Mouse (Mus musculus) hindbrain, embryonic 10.5 days (tissue): ENCODE measurements at regions not wholly inside any gene's neighbourhood (a gene's known extent, or its start where the extent isn't known, plus 50 kb on each side); places are given as distances from the start of the nearest gene placed in this dataset.
"Not testable (repeated sequence)": the region's sequence is repeated elsewhere in the genome, so short reads cannot be mapped to it uniquely, and the experiment has no call there.

Experiments used
- DNase-seq: peaks from one replicate; pipeline ENCODE4 v3.0.0-alpha.2; 2017; ENCODE audit warnings: low spot score
- H3K27ac ChIP-seq: fragments of 300-500 bp; sonication (generic); 2 replicates; pipeline ENCODE4 v1.5.1; 2016; ENCODE audit warnings: mild to moderate bottlenecking, moderate library complexity
- H3K27me3 ChIP-seq: fragments of 300-500 bp; sonication (generic); 2 replicates; pipeline ENCODE4 v1.6.1; 2016; ENCODE audit warnings: mild to moderate bottlenecking; ENCODE audit not compliant: poor library complexity, insufficient read depth, severe bottlenecking
- H3K36me3 ChIP-seq: fragments of 300-500 bp; sonication (generic); 2 replicates; pipeline ENCODE4 v1.6.1; 2016; ENCODE audit warnings: mild to moderate bottlenecking, moderate library complexity
- H3K4me1 ChIP-seq: fragments of 300-500 bp; sonication (generic); replicated peaks from 2 replicates; pipeline ENCODE4 v1.6.1; 2016; ENCODE audit warnings: mild to moderate bottlenecking
- H3K4me3 ChIP-seq: fragments of 300-500 bp; sonication (generic); 2 replicates; pipeline ENCODE4 v1.5.1; 2016; ENCODE audit warnings: mild to moderate bottlenecking, moderate library complexity
- H3K9me3 ChIP-seq: fragments of 300-500 bp; sonication (generic); 2 replicates; pipeline ENCODE4 v1.6.1; 2016; ENCODE audit warnings: mild to moderate bottlenecking, moderate library complexity
- WGBS: fragments of 180-500 bp; shearing (Covaris S2); methylation state at CpG from one replicate; pipeline ENCODE4 v1.1.7; 2016; 5-methylcytosine and 5-hydroxymethylcytosine counted together

DNA sequence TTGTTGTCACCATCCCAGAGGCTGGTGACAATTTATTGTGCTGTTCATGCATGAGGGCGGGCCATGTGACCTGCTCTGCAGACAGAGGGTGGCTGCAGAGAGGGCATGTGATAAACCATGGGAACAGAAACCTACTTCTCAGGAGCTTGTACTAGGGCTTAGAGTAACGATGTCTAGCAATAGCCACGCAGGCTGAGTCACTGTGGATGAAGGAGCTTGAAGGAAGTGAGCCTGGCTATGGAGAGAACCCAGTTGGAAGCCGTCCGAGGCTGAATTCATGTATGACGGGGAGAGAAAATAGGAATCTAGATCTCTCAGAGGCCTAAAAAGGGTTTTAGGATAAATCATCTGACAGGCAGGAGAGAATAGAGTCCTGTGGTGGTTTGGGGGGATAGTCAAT is 988.0 kb downstream of the 4930447A16Rik start:
- no peak overlapping the region for H3K4me3 ChIP-seq
- no peak for DNase-seq
- H3K27me3 ChIP-seq, result no peaks in the 10 kb centered on the region
- 0 out of 2 replicates have a peak, but pooled peaks cover 5% of the 10 kb centered on the region for H3K4me1 ChIP-seq
- no peaks in the 10 kb centered on the region for H3K36me3 ChIP-seq
- WGBS, result 90% methylated on average over 6 of the region's 6 CpGs
- H3K9me3 ChIP-seq, result no peaks in the 10 kb centered on the region
- H3K27ac ChIP-seq, result no peak overlapping the region

DNA sequence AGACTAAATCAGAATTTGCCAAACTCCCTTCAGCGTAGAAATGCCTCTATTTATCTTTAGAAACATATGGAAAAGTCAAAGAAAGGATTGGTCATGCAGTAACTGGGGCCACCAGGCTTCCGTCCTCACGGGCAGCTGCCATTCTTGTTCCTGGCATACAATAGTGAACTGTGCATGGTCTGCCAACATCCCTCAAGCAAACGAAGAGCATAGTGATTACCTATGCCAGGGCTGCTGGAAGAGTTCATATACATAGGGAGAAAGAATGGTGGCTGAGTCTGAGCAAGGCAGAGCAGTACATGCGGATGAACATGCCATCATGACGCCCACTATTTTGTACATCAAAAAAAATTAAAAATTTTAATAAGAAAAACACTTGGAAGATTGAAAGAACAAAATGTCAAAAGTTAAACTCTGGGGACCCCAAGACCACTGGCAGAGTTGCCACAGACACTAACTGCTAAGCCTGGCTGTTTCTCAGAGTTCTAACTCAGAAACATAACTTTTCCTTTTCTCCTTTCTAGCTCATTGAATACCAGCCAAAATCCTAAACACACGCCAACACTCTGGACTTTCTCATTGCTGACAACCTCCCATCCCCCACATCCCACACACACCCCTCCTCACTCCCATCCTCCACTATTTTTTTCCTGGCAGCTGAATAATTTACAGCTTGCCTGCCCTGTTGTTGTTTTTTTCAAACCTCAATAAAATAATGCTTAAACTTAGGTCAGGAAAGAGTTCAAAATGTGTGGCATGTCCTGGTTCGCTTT is 989.1 kb downstream of the 4930447A16Rik start:
- no peak for DNase-seq
- Histone ChIP-seq H3K27me3 (no peaks in the 10 kb centered on the region), H3K27ac (no peak overlapping the region), H3K4me1 (0 out of 2 replicates have a peak, but pooled peaks cover 5% of the 10 kb centered on the region), H3K4me3 (no peak overlapping the region), H3K36me3 (no peaks in the 10 kb centered on the region), H3K9me3 (no peaks in the 10 kb centered on the region)
- WGBS, result 85% methylated on average over 8 of the region's 8 CpGs

DNA sequence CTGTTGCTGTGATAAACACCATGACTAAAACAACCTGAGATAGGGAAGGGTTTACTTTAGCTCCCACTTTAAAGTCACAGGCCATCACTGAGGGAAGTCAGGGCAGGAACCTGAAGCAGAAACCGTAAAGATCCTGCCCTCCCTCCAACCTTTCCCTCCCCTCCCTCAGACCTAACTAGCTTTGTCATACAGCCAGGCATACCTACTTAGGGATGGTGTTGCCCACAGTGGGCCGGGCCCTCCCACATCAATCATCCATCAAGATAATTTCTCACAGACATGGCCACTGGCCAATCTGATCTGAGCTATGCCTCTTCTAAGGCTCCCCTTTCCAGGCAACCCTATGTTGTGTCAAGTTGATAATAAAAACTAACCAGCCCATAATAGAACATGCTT is 989.7 kb downstream of the 4930447A16Rik start:
- Histone ChIP-seq H3K27ac (no peak overlapping the region), H3K9me3 (no peaks in the 10 kb centered on the region), H3K36me3 (no peaks in the 10 kb centered on the region), H3K4me3 (no peak overlapping the region), H3K27me3 (no peaks in the 10 kb centered on the region), H3K4me1 (0 out of 2 replicates have a peak, but pooled peaks cover 6% of the 10 kb centered on the region)
- WGBS, result 74% methylated on average over 2 of the region's 2 CpGs
- DNase-seq, result no peak

DNA sequence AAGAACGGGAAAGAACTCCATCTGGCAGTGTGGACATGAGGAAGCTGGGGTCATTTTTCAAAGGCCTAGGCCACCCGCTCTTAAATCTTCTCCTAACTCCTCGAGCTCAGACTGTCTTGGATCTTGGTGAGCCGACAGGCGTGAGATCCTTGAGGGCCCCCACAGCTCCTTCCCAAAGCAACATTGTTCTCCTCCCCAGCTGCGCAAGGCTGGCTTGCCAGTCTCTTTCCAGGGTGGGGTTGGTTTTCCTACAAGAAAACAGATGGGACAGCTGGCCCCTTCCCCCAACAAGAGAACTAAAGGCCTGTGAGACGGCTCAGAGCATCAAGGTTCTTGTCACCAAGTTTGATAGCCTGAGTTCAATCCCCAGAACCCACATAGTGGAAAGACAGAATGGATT is 994.3 kb downstream of the 4930447A16Rik start:
- Histone ChIP-seq H3K4me3 (no peak overlapping the region), H3K27ac (no peak overlapping the region), H3K4me1 (peaks cover 13% of the 10 kb centered on the region), H3K36me3 (no peaks in the 10 kb centered on the region), H3K27me3 (no peaks in the 10 kb centered on the region), H3K9me3 (no peaks in the 10 kb centered on the region)
- no peak for DNase-seq
- 71% methylated on average over 7 of the region's 7 CpGs for WGBS

DNA sequence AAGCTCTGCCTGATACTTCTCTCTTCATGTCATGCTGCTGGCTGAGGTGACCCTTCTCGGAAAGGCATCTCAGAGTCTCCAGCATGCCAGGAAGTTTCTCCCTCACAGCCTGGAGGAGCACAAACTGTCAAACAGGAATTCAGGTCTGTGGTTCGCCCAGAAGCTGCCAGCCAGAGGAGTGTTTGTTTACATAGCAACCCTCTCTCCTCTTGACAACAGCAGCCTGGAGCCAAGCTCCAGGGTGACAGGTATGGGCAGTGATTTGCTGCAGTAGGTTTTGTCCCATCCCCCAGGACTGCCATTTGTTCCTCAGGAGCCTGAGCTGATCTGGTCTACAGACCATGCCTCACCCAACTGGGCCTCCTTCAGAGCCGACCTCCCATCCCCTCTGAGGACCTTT is 995.4 kb downstream of the 4930447A16Rik start:
- Histone ChIP-seq H3K27me3 (no peaks in the 10 kb centered on the region), H3K9me3 (no peaks in the 10 kb centered on the region), H3K4me1 (peaks cover 13% of the 10 kb centered on the region), H3K36me3 (no peaks in the 10 kb centered on the region), H3K4me3 (no peak overlapping the region), H3K27ac (no peak overlapping the region)
- 44% methylated on average over 3 of the region's 3 CpGs for WGBS
- no peak for DNase-seq

DNA sequence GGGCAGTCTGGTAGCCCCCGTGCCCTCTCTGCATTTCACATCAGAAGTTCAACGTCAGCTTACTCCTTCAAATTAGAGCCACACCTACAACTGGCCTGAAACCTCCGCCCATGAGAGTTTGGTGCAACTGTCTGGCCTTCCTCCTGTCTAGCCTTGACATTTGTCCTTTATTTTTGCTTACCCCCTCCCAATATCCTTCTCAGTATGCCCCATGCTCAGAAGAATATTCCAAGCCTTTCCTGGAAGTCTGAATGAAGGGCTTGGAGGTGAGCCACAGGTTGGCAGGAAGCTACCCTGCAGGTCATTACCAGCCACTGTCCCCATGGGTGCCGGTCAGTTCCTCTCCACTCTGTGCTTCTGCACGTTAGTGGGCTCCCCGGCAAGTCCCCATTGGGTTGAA is 997.4 kb downstream of the 4930447A16Rik start:
- H3K27ac ChIP-seq, result no peak overlapping the region
- DNase-seq, result no peak
- H3K27me3 ChIP-seq, result no peaks in the 10 kb centered on the region
- no peaks in the 10 kb centered on the region for H3K9me3 ChIP-seq
- 83% methylated on average over 6 of the region's 6 CpGs for WGBS
- H3K36me3 ChIP-seq, result no peaks in the 10 kb centered on the region
- no peak overlapping the region for H3K4me3 ChIP-seq
- H3K4me1 ChIP-seq, result peaks cover 13% of the 10 kb centered on the region

DNA sequence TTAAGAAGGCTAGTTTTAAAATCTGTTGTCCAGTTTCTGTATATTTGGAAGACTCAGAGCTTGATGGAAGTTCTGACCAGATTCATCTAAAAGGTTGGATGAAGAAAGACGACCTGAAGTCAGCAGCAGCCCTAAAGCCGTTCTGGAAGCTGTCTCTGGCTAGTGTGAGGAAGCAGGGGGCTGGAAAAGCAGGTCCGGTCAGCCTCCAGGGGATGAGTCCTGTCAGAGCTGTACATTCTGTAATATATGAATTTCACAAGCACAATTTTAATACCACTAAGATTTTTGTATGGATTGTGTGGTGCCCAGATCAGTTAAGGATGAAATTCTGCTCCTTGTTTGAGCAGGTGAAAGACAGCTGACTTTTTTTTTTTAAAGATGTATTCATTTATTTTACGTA is 1000.2 kb downstream of the 4930447A16Rik start:
- Histone ChIP-seq H3K9me3 (no peaks in the 10 kb centered on the region), H3K4me3 (no peak overlapping the region), H3K27ac (no peak overlapping the region), H3K4me1 (peaks cover 7% of the 10 kb centered on the region), H3K36me3 (no peaks in the 10 kb centered on the region), H3K27me3 (no peaks in the 10 kb centered on the region)
- no peak for DNase-seq
- WGBS, result 80% methylated on average over 4 of the region's 4 CpGs

DNA sequence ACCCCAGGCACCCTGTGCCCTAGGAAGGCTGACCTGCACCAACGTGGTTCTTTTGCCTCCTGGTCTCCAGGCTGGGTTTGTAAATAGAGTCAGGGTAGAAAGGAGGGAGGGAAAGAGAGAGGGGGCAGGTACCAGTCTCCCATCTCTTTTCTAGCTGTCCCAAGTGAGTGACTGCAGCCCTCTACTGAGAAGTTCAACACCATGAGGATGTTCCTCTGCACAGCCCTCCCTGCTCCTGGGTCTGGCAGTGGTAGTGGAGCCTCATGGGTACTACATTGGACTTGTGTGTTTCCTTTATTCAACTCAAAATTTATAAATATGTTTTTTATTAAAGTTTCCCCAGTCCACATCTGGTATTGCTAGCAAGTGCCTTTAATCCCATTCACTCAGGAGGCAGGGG is 1002.6 kb downstream of the 4930447A16Rik start:
- H3K4me1 ChIP-seq, result no peaks in the 10 kb centered on the region
- H3K9me3 ChIP-seq, result no peaks in the 10 kb centered on the region
- no peak overlapping the region for H3K27ac ChIP-seq
- whole genome bisulfite sequencing, result 48% methylated on average over 1 of the region's 1 CpGs
- H3K36me3 ChIP-seq, result no peaks in the 10 kb centered on the region
- no peaks in the 10 kb centered on the region for H3K27me3 ChIP-seq
- DNase-seq, result no peak
- no peak overlapping the region for H3K4me3 ChIP-seq

DNA sequence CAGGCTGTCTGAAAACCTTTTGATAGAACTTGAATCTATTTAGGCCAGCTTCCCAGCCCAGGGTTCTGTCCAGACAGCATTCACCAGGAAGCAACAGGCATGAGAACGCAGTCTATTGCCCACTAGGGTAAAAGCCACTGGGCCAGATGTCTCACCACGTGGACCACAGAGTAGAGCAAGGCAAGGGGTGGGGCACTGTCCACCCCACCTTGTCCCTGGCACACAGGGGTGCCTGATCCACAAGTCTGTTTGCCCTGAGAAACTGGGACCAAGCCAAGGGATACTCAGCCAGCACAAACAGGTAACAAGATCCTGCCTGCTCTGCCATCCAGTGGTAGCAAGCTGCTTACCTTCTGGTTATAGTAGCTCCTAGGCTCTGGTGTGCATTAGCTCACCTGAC is 1006.3 kb downstream of the 4930447A16Rik start:
- H3K9me3 ChIP-seq, result peaks cover 16% of the 10 kb centered on the region
- no peak overlapping the region for H3K27ac ChIP-seq
- DNase-seq, result no peak
- no peak overlapping the region for H3K4me3 ChIP-seq
- no peaks in the 10 kb centered on the region for H3K36me3 ChIP-seq
- H3K4me1 ChIP-seq, result no peaks in the 10 kb centered on the region
- no peaks in the 10 kb centered on the region for H3K27me3 ChIP-seq
- 78% methylated on average over 2 of the region's 2 CpGs for WGBS

DNA sequence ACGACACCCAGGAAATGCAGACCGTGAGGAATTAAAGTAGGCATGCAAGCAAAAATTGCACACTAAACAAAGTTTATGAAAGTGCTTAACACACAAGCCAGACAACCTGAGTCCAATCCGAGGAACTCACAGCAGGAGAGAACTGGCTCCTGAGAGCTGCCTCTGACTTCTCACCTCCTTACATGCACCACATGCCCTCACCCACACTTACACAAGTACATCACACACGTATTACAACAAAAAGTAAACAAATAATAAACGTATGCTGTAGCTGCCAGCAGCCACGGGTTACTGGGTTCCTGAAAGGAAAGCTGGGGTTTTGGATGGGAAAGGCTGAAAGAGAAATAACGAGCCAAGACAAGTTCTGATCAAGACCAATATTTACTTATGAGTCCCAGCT is 1008.0 kb downstream of the 4930447A16Rik start:
- H3K27ac ChIP-seq, result no peak overlapping the region
- peaks cover 16% of the 10 kb centered on the region for H3K9me3 ChIP-seq
- H3K36me3 ChIP-seq, result no peaks in the 10 kb centered on the region
- DNase-seq, result no peak
- no peaks in the 10 kb centered on the region for H3K27me3 ChIP-seq
- 88% methylated on average over 7 of the region's 7 CpGs for WGBS
- H3K4me1 ChIP-seq, result no peaks in the 10 kb centered on the region
- H3K4me3 ChIP-seq, result no peak overlapping the region

DNA sequence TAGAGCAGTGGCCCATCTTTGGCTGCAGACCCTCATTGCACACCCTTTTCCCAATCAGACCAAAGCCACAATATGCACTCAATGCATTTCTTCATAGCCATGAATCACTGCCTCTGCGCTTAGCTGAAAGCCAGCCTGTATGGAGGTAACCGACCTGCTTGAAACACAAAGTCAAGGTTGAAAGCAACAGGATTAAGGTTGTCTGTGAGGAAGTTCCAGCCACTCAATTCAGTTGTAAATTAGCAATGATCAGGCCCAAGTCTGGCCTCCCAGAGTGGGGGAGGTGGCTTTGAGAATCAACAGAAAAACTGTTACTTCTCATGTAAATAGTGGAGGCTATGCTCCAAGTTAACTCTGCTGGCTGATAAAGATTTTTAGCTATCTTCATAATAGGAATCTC is 1008.9 kb downstream of the 4930447A16Rik start:
- 92% methylated on average over 2 of the region's 2 CpGs for WGBS
- DNase-seq, H3K27me3 ChIP-seq, H3K36me3 ChIP-seq, H3K27ac ChIP-seq, H3K4me1 ChIP-seq, H3K4me3 ChIP-seq: not testable (repeated sequence)
- H3K9me3 ChIP-seq, result peaks cover 16% of the 10 kb centered on the region
